Mouse (Mus musculus): ENCODE measurements at regions not wholly inside any gene's neighbourhood (a gene's known extent, or its start where the extent isn't known, plus 50 kb on each side); places are given as distances from the start of the nearest gene placed in this dataset.

DNA sequence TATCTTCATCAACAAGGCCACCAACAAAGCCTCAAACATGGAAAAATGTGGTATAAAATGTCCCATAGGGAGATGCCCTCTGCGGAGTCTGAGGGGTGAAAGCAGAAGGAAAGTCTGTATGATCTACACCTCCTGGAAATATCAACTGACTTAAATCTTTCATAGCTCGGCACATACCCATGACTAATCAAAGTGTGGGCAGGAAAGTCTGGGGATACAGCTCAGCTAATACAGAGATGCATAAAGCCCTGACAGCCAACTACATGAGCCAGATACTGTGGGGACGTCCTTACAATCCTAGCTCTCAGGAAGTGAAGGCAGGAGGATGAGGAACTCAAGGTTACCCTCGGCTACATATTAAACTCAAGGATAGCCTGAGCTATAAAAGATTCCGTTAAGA lies 178.2 kb upstream of the Tbl1xr1 start:
- H3K9ac ChIP-seq (ENCODE audit: insufficient read depth, low read depth): no peak overlapping the region
- TF ChIP-seq MXI1 (IDR thresholded peaks at IDR 0.05; ENCODE audit: low read depth, low read length): no peak
- no peaks in the 10 kb centered on the region for H3K9me3 ChIP-seq (replicated peaks; ENCODE audit: low read length)
- dilution Hi-C loops (cut with MboI; ENCODE audit: extremely low pct_ligation_motif_present, extremely low pct_unique_long_range_greater_than_20kb, low sequenced_read_pairs): no loop called here
- no peaks in the 10 kb centered on the region for H3K4me1 ChIP-seq (ENCODE audit: control insufficient read depth in 1 of 2, insufficient read depth in 2 of 2)
- H3K79me2 ChIP-seq (replicated peaks; ENCODE audit: control insufficient read depth, extremely low read depth, insufficient read depth, poor library complexity, severe bottlenecking): no peaks in the 10 kb centered on the region
- H3K4me3 ChIP-seq (replicated peaks in 1 of 3; ENCODE audit: low read depth in 2 of 3, low read length in 2 of 3, poor library complexity in 1 of 3): no peak overlapping the region
- no peaks in the 10 kb centered on the region for H3K27me3 ChIP-seq (replicated peaks)
- no peak for DNase-seq (ENCODE audit: extremely low read depth)
- in situ Hi-C loops (cut with MboI; ENCODE audit: low pct_ligation_motif_present, low pct_unique_long_range_greater_than_20kb, low sequenced_read_pairs): no loop called here
- no peak overlapping the region for H3K27ac ChIP-seq (ENCODE audit: insufficient read depth, low read depth)
- H3K4me2 ChIP-seq (ENCODE audit: insufficient read depth, low read depth, poor library complexity, severe bottlenecking): no peak overlapping the region
- no peaks in the 10 kb centered on the region for H3K36me3 ChIP-seq (replicated peaks in 1 of 2; ENCODE audit: control insufficient read depth in 1 of 2, insufficient read depth in 1 of 2, low read length in 1 of 2)

DNA sequence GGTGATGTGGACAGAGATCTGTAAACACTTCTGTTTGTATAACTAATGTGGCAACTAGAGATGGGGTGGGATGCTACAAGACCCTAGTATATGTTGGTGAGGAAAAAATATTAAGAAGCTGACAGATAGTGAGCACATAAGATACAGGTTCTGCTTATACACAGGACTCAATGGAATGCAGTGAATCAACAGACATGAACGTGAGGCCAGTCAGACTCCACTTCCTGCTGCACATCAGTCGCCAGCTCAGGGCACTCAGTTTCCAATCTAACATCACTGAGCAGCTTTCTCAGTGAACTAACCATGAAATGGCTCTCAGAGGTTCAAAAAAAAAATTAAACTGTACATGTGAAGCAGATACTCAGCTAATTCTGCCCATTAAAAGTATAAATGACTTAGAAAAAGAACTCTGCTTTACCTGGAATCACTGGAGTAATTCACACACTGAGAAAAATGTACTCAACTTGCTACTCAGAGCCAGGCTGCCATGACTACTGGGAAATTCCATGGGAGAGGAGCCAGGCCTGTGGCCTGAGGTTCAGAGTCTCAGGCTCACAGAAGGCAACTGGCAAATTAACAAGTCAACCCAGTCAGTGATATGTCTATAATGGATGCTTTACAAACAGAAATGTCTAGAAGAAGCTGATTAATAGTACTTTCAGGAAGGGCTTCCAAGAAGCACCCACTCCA lies 170.9 kb upstream of the Tbl1xr1 start:
- Histone ChIP-seq H3K79me2 (replicated peaks; ENCODE audit: control insufficient read depth, extremely low read depth, insufficient read depth, poor library complexity, severe bottlenecking) (no peaks in the 10 kb centered on the region), H3K4me2 (ENCODE audit: insufficient read depth, low read depth, poor library complexity, severe bottlenecking) (no peak overlapping the region), H3K27me3 (replicated peaks) (no peaks in the 10 kb centered on the region), H3K9me3 (replicated peaks; ENCODE audit: low read length) (no peaks in the 10 kb centered on the region), H3K4me3 (replicated peaks in 1 of 3; ENCODE audit: low read depth in 2 of 3, low read length in 2 of 3, poor library complexity in 1 of 3) (no peak overlapping the region), H3K9ac (ENCODE audit: insufficient read depth, low read depth) (no peak overlapping the region), H3K4me1 (ENCODE audit: control insufficient read depth in 1 of 2, insufficient read depth in 2 of 2) (peaks cover 4 to 24% of the 10 kb centered on the region in 2 experiments; a peak in 3 of 4 replicates), H3K36me3 (replicated peaks in 1 of 2; ENCODE audit: control insufficient read depth in 1 of 2, insufficient read depth in 1 of 2, low read length in 1 of 2) (no peaks in the 10 kb centered on the region), H3K27ac (ENCODE audit: insufficient read depth, low read depth) (no peak overlapping the region)
- in situ Hi-C loops (cut with MboI; ENCODE audit: low pct_ligation_motif_present, low pct_unique_long_range_greater_than_20kb, low sequenced_read_pairs) (no loop called here), dilution Hi-C loops (cut with MboI; ENCODE audit: extremely low pct_ligation_motif_present, extremely low pct_unique_long_range_greater_than_20kb, low sequenced_read_pairs) (no loop called here)
- TF ChIP-seq MAZ (IDR thresholded peaks at IDR 0.05; ENCODE audit: low read depth, low read length): no peak
- no peak for TF ChIP-seq RCOR1 (conservative IDR thresholded peaks at IDR 0.05; ENCODE audit: low read depth, low read length)
- no peak for TF ChIP-seq JUND (conservative IDR thresholded peaks at IDR 0.05; ENCODE audit: low read depth, low read length)
- no peak for TF ChIP-seq ZNF384 (IDR thresholded peaks at IDR 0.05; ENCODE audit: low read depth, low read length)
- no peak for TF ChIP-seq POLR2A (IDR thresholded peaks at IDR 0.05; ENCODE audit: low read depth, low read length)
- TF ChIP-seq ZMIZ1 (IDR thresholded peaks at IDR 0.05; ENCODE audit: low read depth, low read length): no peak
- no peak for TF ChIP-seq TBP (conservative IDR thresholded peaks at IDR 0.05; ENCODE audit: low read depth, low read length)
- TF ChIP-seq UBTF (IDR thresholded peaks at IDR 0.05; ENCODE audit: low read depth, low read length): no peak
- no peak for TF ChIP-seq EP300 (IDR thresholded peaks at IDR 0.05; ENCODE audit: low read length)
- no peak for TF ChIP-seq NELFE (IDR thresholded peaks at IDR 0.05; ENCODE audit: low read depth, low read length)
- TF ChIP-seq JUN (IDR thresholded peaks at IDR 0.05; ENCODE audit: insufficient read depth, low read depth, low read length): no peak
- TF ChIP-seq HCFC1 (IDR thresholded peaks at IDR 0.05; ENCODE audit: low read depth, low read length): no peak
- no peak for TF ChIP-seq PAX5 (IDR thresholded peaks at IDR 0.05; ENCODE audit: low read length)
- no peak for TF ChIP-seq KAT2A (IDR thresholded peaks at IDR 0.05; ENCODE audit: insufficient replicate concordance, low read length)
- TF ChIP-seq MAX (IDR thresholded peaks at IDR 0.05; ENCODE audit: low read length): no peak
- TF ChIP-seq TCF12 (IDR thresholded peaks at IDR 0.05; ENCODE audit: low read depth, low read length): no peak
- TF ChIP-seq USF2 (conservative IDR thresholded peaks at IDR 0.05; ENCODE audit: low read depth, low read length): no peak
- TF ChIP-seq MYC (IDR thresholded peaks at IDR 0.05; ENCODE audit: low read depth, low read length): no peak
- no peak for TF ChIP-seq POLR2AphosphoS2 (IDR thresholded peaks at IDR 0.05; ENCODE audit: low read depth, low read length)
- no peak for DNase-seq (ENCODE audit: extremely low read depth)

All from CH12.LX (cell line).